Mouse (Mus musculus): ENCODE results near the gene Aes.

DNA sequence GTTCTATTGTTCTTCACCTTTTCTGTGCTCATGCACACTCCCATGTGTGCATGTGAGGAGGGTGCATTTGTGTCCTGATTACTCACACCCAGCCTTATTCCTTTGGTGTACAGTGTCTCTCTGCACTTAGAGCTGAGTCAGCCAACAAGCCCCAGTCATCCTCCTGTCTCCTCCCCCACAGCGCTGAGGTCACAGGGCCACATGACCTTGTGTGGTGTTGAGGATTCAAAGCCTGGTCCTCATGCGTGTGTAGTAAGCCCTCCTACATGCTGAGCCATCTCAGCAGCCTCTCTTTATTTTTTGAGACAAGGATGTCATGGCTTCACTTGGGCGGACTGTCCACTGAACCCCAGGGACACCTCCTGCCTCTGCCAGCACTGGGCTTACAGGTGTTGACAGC, 53.5 kb downstream of the Aes start:
- TF ChIP-seq CTCF (IDR thresholded peaks at IDR 0.05; ENCODE audit: low read depth, low read length), result no peak
- no peak for TF ChIP-seq POLR2A (IDR thresholded peaks at IDR 0.05; ENCODE audit: borderline replicate concordance, low read depth, low read length)

Measured in bone marrow macrophage, adult 2 months (primary cell).